8 mouse cellular contexts compared by ENCODE assay signal in genomic region chr2:59160605-59160963, GRCm38 (mm10). TPM values are rescaled to one million over a fixed set of nuclear protein-coding genes. Genes with fewer than 3 reads are reported as not detected.
DNase-seq lines count a peak whose midpoint lies in the region; ATAC-seq lines count a peak whose summit lies in the region.

Gene Ccdc148 (minus strand): TSS chr2:59160683.
Gene Pkp4 (plus strand): TSS chr2:59160850.

- peak; percentile 95 for DNase-seq in adrenal gland, adult 2 months
- DNase-seq in embryo, embryonic 10.5 days (ENCODE audit: low spot score) = peak; percentile 98
- peak; percentile 81 to 91 for DNase-seq in gastrocnemius, postnatal 36 days
- peak; percentile 89 for DNase-seq in intestine, embryonic 14.5 days (ENCODE audit: low spot score)
- peak; percentile 91 to 96 for DNase-seq in left cerebral cortex, postnatal 10 days (ENCODE audit: extremely low spot score in 1 of 2, low spot score in 2 of 2)
- peak; percentile 96 to 97 for DNase-seq in right cerebral cortex, postnatal 10 days (ENCODE audit: low spot score in 2 of 2)
- peak; percentile 94 for DNase-seq in urinary bladder, postnatal 14 days (ENCODE audit: low spot score)

- H3K36me3 ChIP-seq in intestine, embryonic 14.5 days (ENCODE audit: control insufficient read depth, insufficient read depth, low read length) = no peaks in the 10 kb centered on the region

- under 1% methylated on average over 37 of the region's 37 CpGs for WGBS in intestine, embryonic 14.5 days

- H3K4me3 ChIP-seq in intestine, embryonic 14.5 days (ENCODE audit: low read depth, low read length) = peak within 1 kb of the TSS; percentile 90

- peaks cover 16% of the 10 kb centered on the region for H3K4me1 ChIP-seq in intestine, embryonic 14.5 days (replicated peaks; ENCODE audit: control insufficient read depth, insufficient read depth, low read length)

- no peaks in the 10 kb centered on the region for H3K27me3 ChIP-seq in intestine, embryonic 14.5 days (replicated peaks; ENCODE audit: control insufficient read depth, insufficient read depth, low read length)

- no peaks in the 10 kb centered on the region for H3K9me3 ChIP-seq in intestine, embryonic 14.5 days (ENCODE audit: control insufficient read depth, low read length)

- H3K4me2 ChIP-seq in intestine, embryonic 14.5 days (ENCODE audit: low read length) = peak within 1 kb of the TSS; percentile 84

- intact Hi-C loops in gastrocnemius, postnatal 36 days (cut with DNase I) = loop anchor here (5.0 kb wide), 2 partner anchors 277 to 463 kb away; no protein-coding TSS in a partner anchor
- intact Hi-C loops in left cerebral cortex, postnatal 10 days (cut with DNase I) = loop anchor here (5.0 kb wide), 3 partner anchors 152 to 323 kb away; no protein-coding TSS in a partner anchor

- peak within 1 kb of the TSS; percentile 81 for H3K9ac ChIP-seq in intestine, embryonic 14.5 days (ENCODE audit: low read length)

- ATAC-seq in intestine, embryonic 14.5 days (replicated peaks; ENCODE audit: low FRiP score, low TSS enrichment, low read depth) = peak; percentile 98
- ATAC-seq in megakaryocyte progenitor cell, adult 5-6 weeks (replicated peaks; ENCODE audit: poor library complexity) = peak; percentile 97

- peak within 1 kb of the TSS; percentile 84 for H3K27ac ChIP-seq in intestine, embryonic 14.5 days (ENCODE audit: low read depth)

RNA-seq across cellular contexts. Expression of gene Ccdc148, which starts in this region (rescaled TPM):
- total RNA-seq in adrenal gland, adult 2 months (2021) = 1 to 10 TPM; 1.1 to 1.3 TPM
- 0.02 and 0.06 TPM in 2 replicates for polyA plus RNA-seq in adrenal gland, adult 2 months (2012; rRNA removed)
- under 1 TPM in 1 of 2 experiments, not detected in 1; 0.10 TPM for total RNA-seq in gastrocnemius, postnatal 36 days (2021)
- polyA plus RNA-seq in intestine, embryonic 14.5 days (2014; fragmentation: Nextera tagmentation; extraction: Ambion mirVana) = 0.51 and 0.62 TPM in 2 replicates
- 10 to 100 TPM; 12.6 to 13.8 TPM for total RNA-seq in left cerebral cortex, postnatal 10 days (2021)
- total RNA-seq in megakaryocyte progenitor cell, adult 5-6 weeks (2015) = 0.10 and 0.15 TPM in 2 replicates
- not detected in 2 replicates for total RNA-seq in megakaryocyte progenitor cell, adult 5-6 weeks (2017)

RNA-seq across cellular contexts. Expression of gene Pkp4, which starts in this region (rescaled TPM):
- 10 to 100 TPM; 55.4 to 65.8 TPM for total RNA-seq in adrenal gland, adult 2 months (2021)
- 36.8 and 47.0 TPM in 2 replicates for polyA plus RNA-seq in adrenal gland, adult 2 months (2012; rRNA removed)
- total RNA-seq in gastrocnemius, postnatal 36 days (2021) = 10 to 100 TPM; 19.6 to 32.3 TPM
- 24.4 and 25.6 TPM in 2 replicates for polyA plus RNA-seq in intestine, embryonic 14.5 days (2014; fragmentation: Nextera tagmentation; extraction: Ambion mirVana)
- 100 to 1,000 TPM; 208 to 229 TPM for total RNA-seq in left cerebral cortex, postnatal 10 days (2021)
- total RNA-seq in megakaryocyte progenitor cell, adult 5-6 weeks (2015) = 12.6 and 22.2 TPM in 2 replicates
- 14.3 and 18.8 TPM in 2 replicates for total RNA-seq in megakaryocyte progenitor cell, adult 5-6 weeks (2017)

Comparison
In these comparisons a context has a peak if more than half of its experiments do, and no peak if none do; other contexts are left out.
1. Peak in every context shown above with its lines: DNase-seq, ATAC-seq, H3K4me3 ChIP-seq and H3K27ac ChIP-seq.
2. RNA of gene Ccdc148 (total RNA-seq): 12.6 to 13.8 TPM in left cerebral cortex, postnatal 10 days; 1.1 to 1.3 TPM in adrenal gland, adult 2 months, 0.10 to 0.15 TPM in megakaryocyte progenitor cell, adult 5-6 weeks and 0.10 TPM in gastrocnemius, postnatal 36 days; every median in the first group is over 4 times any median in the second.